Mouse (Mus musculus) lung, embryonic 16.5 days (tissue): Measurements from ENCODE around the gene Sugct. TPM values are rescaled to one million over a fixed set of nuclear protein-coding genes. Genes with fewer than 3 reads are reported as not detected.

Source experiments
- ATAC-seq: fragments of 200-750 bp; cut with Nextera tagmentation; 2 replicates; pipeline ENCODE4 v1.8.0; 2017; ENCODE audit warnings: low read depth, mild to moderate bottlenecking, moderate library complexity
- H3K27ac ChIP-seq: fragments of 300-500 bp; sonication (generic); 2 replicates; pipeline ENCODE4 v1.5.1; 2014; ENCODE audit warnings: mild to moderate bottlenecking, control low read depth, low read length
- H3K27me3 ChIP-seq: fragments of 300-500 bp; sonication (generic); 2 replicates; pipeline ENCODE4 v1.6.1; 2014; ENCODE audit warnings: low read depth, low read length, mixed read lengths; ENCODE audit not compliant: control insufficient read depth, insufficient read depth
- H3K36me3 ChIP-seq: fragments of 300-500 bp; sonication (generic); 2 replicates; pipeline ENCODE4 v1.6.1; 2014; ENCODE audit warnings: low read length; ENCODE audit not compliant: control insufficient read depth, insufficient read depth
- H3K4me1 ChIP-seq: fragments of 300-500 bp; sonication (generic); replicated peaks from 2 replicates; pipeline ENCODE4 v1.6.1; 2014; ENCODE audit warnings: low read length, mixed read lengths; ENCODE audit not compliant: control insufficient read depth, insufficient read depth
- H3K4me2 ChIP-seq: fragments of 300-500 bp; sonication (generic); 2 replicates; pipeline ENCODE4 v1.6.1; 2014; ENCODE audit warnings: low read depth, low read length, control low read depth
- H3K4me3 ChIP-seq: fragments of 300-500 bp; sonication (generic); 2 replicates; pipeline ENCODE4 v1.5.1; 2014; ENCODE audit warnings: mild to moderate bottlenecking, low read length, control low read depth
- H3K9ac ChIP-seq: fragments of 300-500 bp; sonication (generic); 2 replicates; pipeline ENCODE4 v1.6.1; 2014; ENCODE audit warnings: low read length, control low read depth
- H3K9me3 ChIP-seq: fragments of 300-500 bp; sonication (generic); 2 replicates; pipeline ENCODE4 v1.6.1; 2016; ENCODE audit warnings: low read length; ENCODE audit not compliant: control insufficient read depth
- WGBS: fragments of 180-500 bp; shearing (Covaris S2); extraction: QIAGEN DNeasy Blood & Tissue Kit; methylation state at CpG from one replicate; pipeline ENCODE4 v1.1.7; 2014; 5-methylcytosine and 5-hydroxymethylcytosine counted together
- polyA plus RNA-seq: library from polyadenylated mRNA; unstranded; fragments of >200 nt; fragmentation: Nextera tagmentation; extraction: Ambion mirVana; gene quantifications from 2 replicates; pipeline ENCODE4 v1.2.1, GENCODE M21; 2015

Gene Sugct
- 4.6 and 6.3 TPM in 2 replicates for polyA plus RNA-seq

DNA sequence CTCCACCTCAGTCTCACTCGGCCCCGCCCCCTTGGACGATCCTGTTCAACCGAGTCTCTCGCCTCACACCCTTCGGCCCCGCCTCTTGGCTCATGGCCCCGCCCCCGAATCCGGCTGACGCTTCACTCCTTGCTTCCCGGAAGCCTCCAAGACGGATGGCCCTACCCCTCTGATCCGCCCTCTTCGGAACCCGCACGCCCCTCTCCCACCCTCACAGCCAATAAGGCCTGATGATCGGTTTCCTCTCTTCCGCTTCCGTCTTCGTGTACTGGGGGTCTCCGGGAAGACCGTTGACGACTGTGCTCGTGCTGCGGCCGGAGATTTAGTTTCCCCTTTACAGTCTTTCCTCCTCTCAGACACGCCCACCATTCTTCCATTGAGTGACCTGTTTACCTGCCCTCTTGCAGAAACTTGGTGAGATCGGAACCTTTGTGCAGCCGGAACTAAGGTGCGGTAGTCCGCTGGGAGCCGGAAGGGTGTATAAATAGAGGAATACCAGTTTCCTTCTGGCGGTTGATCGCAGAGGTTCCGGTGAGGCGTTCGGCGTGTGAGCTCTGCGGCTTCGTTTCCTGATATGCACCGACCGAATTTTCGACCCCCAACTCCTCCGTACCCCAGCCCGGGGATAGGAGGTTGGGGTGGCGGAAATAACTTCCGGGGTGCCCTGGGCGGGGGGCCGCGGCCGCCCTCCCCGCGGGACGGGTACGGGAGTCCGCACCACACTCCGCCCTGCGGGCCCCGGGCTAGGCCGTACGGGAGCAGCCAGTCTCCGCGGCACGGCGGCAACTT lies at the start of gene Sugct, which contains the start of gene Mplkip:
Gene Sugct, minus strand, starts transcription at position 643 of the 789 bp plus-strand sequence.
Gene Mplkip, plus strand, starts transcription at position 282 of the 789 bp plus-strand sequence.
- no peaks in the 10 kb centered on the region for H3K36me3 ChIP-seq
- H3K9ac ChIP-seq = peak within 1 kb of the TSS; percentile 93
- no peaks in the 10 kb centered on the region for H3K9me3 ChIP-seq
- ATAC-seq = peak; percentile 98
- H3K4me1 ChIP-seq = peaks cover 10% of the 10 kb centered on the region; the same call in 1 of the 2 replicates
- H3K27ac ChIP-seq = peak within 1 kb of the TSS; percentile 89
- WGBS = under 1% methylated on average over 65 of the region's 66 CpGs
- H3K4me3 ChIP-seq = peak within 1 kb of the TSS; percentile 80
- peak within 1 kb of the TSS; percentile 81 for H3K4me2 ChIP-seq
- no peaks in the 10 kb centered on the region for H3K27me3 ChIP-seq

- Histone ChIP-seq H3K9me3 (no peaks in the 10 kb centered on the region), H3K9ac (no peak overlapping the region), H3K36me3 (no peaks in the 10 kb centered on the region; the same call in 1 of the 2 replicates), H3K27me3 (no peaks in the 10 kb centered on the region), H3K4me3 (no peak overlapping the region), H3K4me1 (no peaks in the 10 kb centered on the region), H3K27ac (no peak overlapping the region), H3K4me2 (no peak overlapping the region)
- WGBS = 89% methylated on average over 3 of the region's 3 CpGs
- no peak for ATAC-seq
Observed at GRCm38 (mm10) chr13:17728798-17729197, 33.4 kb upstream of the Sugct start.

GRCm38 (mm10) chr13:17727922-17728321 lies 32.6 kb upstream of the Sugct start:
- H3K36me3 ChIP-seq = no peaks in the 10 kb centered on the region; the same call in 1 of the 2 replicates
- no peaks in the 10 kb centered on the region for H3K4me1 ChIP-seq
- no peak overlapping the region for H3K27ac ChIP-seq
- H3K4me3 ChIP-seq = no peak overlapping the region
- no peaks in the 10 kb centered on the region for H3K9me3 ChIP-seq
- H3K4me2 ChIP-seq = no peak overlapping the region
- ATAC-seq = no peak
- 83% methylated on average over 4 of the region's 4 CpGs for WGBS
- no peak overlapping the region for H3K9ac ChIP-seq
- no peaks in the 10 kb centered on the region for H3K27me3 ChIP-seq

- Histone ChIP-seq H3K9ac (no peak overlapping the region), H3K4me3 (no peak overlapping the region), H3K27ac (no peak overlapping the region), H3K4me2 (no peak overlapping the region), H3K27me3 (no peaks in the 10 kb centered on the region), H3K36me3 (peaks cover 20% of the 10 kb centered on the region), H3K4me1 (no peaks in the 10 kb centered on the region), H3K9me3 (no peaks in the 10 kb centered on the region)
- ATAC-seq = no peak
- 88% methylated on average over 1 of the region's 1 CpGs for WGBS
Observed at GRCm38 (mm10) chr13:17717357-17717756, 22.0 kb upstream of the Sugct start.

DNA sequence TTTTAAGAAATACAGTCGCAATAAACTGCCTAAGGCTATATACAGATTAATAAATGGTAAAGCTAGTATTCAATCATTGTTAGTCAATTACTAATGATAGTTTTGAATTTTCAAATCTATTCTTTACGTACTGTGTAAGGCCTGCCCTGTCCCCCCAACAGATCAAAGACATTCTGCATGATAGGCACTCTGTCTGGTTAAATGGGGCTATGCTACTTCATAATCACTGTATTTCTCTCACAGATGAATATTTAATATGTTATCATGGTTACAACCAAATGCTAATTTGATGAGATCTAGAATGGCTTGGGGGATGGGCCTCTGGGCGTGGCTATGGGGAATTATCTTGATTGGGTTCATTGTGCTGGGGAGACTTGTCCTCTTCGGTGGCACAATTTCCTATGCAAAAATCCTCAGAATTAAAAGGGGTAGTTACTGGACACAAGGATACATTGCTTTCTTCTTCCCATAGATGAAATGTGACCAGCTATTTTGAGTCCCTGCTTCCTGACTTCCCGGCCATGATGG lies 13.5 kb upstream of the Sugct start:
- Histone ChIP-seq H3K36me3 (no peaks in the 10 kb centered on the region), H3K4me2 (no peak overlapping the region), H3K9ac (no peak overlapping the region), H3K4me1 (peaks cover 5% of the 10 kb centered on the region), H3K4me3 (no peak overlapping the region), H3K27ac (no peak overlapping the region), H3K27me3 (no peaks in the 10 kb centered on the region), H3K9me3 (no peaks in the 10 kb centered on the region)
- 88% methylated on average over 5 of the region's 5 CpGs for WGBS
- no peak for ATAC-seq

GRCm38 (mm10) chr13:17705188-17705826 lies 10.0 kb upstream of the Sugct start:
- Histone ChIP-seq H3K27me3 (no peaks in the 10 kb centered on the region), H3K36me3 (no peaks in the 10 kb centered on the region), H3K27ac (no peak overlapping the region), H3K9me3 (no peaks in the 10 kb centered on the region), H3K4me3 (no peak overlapping the region), H3K9ac (no peak overlapping the region), H3K4me1 (peaks cover 5% of the 10 kb centered on the region), H3K4me2 (no peak overlapping the region)
- ATAC-seq = no peak
- WGBS = 46% methylated on average over 6 of the region's 6 CpGs

DNA sequence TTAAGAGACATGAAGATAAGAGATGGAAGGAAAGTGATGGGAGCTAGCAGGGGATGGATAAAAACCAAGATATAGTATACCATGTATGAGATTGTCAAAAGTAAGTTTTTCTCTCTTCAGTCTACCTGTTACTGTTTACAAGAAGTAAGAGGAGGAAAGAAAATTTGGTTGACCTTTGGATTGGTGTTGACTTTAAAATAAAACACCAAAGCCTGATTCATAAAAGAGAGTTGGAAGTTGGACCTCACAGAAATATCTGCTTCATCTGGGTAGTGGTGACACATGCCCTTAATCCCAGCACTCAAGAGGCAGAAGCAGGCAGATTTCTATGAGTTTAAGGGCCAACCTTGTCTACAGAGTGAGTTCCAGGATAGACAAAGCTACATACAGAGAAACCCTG lies 7.0 kb upstream of the Sugct start:
- ATAC-seq = no peak
- no peak overlapping the region for H3K4me3 ChIP-seq
- peaks cover 8% of the 10 kb centered on the region for H3K4me1 ChIP-seq
- H3K27ac ChIP-seq = no peak overlapping the region
- no peak overlapping the region for H3K4me2 ChIP-seq
- no peaks in the 10 kb centered on the region for H3K27me3 ChIP-seq
- no peaks in the 10 kb centered on the region for H3K9me3 ChIP-seq
- no peaks in the 10 kb centered on the region for H3K36me3 ChIP-seq
- no peak overlapping the region for H3K9ac ChIP-seq

DNA sequence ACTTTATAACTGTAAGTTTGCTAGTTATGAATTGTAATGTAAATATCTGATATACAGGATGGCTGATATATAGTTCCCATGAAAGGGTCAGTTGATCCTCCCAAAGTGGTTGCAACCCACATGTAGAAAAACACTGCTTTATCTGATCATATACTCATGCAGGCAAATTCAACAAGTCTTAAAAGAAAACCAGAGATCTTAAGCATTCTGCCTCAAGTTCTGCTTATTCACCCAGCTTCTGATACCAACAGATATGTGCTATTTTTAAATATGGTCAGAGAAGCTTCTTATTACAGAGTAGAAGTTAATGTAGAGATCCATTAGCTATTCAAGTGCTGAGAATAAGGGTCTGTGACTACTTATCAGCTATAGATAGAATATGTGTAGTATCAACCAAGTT lies 6.0 kb upstream of the Sugct start:
- Histone ChIP-seq H3K27me3 (no peaks in the 10 kb centered on the region), H3K4me1 (peaks cover 10% of the 10 kb centered on the region), H3K4me3 (no peak overlapping the region), H3K9ac (no peak overlapping the region), H3K27ac (no peak overlapping the region), H3K4me2 (no peak overlapping the region), H3K9me3 (no peaks in the 10 kb centered on the region), H3K36me3 (no peaks in the 10 kb centered on the region)
- no peak for ATAC-seq

DNA sequence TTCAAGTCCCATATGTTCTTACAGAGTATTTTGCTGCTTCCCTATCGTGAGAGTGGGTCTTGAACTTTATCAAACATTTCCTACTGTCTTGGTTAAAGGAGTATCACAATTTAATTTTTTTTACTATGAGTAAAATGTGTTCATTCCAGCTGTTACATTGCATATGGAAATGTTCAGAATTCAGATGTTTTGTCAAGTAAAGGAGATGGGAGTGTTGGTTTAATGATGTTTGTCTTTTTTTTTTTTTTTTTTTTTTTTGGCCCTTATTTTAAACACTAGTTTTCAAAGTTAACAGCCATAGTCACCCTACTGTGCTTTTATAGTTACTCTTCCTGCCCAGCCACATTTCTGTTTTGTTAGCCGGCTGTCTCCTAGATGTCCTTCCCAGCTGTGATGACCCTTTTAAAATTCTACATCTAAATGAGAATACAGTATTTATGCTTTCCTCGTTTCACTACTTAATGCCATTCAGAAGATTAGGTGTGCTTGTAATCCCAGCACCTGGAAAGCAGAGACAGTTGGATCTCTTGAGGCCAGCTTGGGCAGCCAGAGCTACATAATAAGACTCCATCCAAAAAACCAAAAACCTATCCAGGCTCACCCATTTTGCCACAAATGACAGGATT lies 4.8 kb upstream of the Sugct start:
- Histone ChIP-seq H3K4me1 (peaks cover 9% of the 10 kb centered on the region), H3K27me3 (no peaks in the 10 kb centered on the region), H3K9ac (no peak overlapping the region), H3K4me3 (no peak overlapping the region), H3K36me3 (no peaks in the 10 kb centered on the region), H3K9me3 (no peaks in the 10 kb centered on the region), H3K27ac (no peak overlapping the region), H3K4me2 (no peak overlapping the region)
- no peak for ATAC-seq
- WGBS = 87% methylated on average over 3 of the region's 3 CpGs
